Mouse (Mus musculus) urinary bladder, postnatal 25 days (tissue): ENCODE measurements around the gene Ipo13.

Experiments used
- DNase-seq: peaks from one replicate; pipeline ENCODE4 v3.0.0; 2022; ENCODE audit warnings: low spot score

The Ipo13 gene

DNA sequence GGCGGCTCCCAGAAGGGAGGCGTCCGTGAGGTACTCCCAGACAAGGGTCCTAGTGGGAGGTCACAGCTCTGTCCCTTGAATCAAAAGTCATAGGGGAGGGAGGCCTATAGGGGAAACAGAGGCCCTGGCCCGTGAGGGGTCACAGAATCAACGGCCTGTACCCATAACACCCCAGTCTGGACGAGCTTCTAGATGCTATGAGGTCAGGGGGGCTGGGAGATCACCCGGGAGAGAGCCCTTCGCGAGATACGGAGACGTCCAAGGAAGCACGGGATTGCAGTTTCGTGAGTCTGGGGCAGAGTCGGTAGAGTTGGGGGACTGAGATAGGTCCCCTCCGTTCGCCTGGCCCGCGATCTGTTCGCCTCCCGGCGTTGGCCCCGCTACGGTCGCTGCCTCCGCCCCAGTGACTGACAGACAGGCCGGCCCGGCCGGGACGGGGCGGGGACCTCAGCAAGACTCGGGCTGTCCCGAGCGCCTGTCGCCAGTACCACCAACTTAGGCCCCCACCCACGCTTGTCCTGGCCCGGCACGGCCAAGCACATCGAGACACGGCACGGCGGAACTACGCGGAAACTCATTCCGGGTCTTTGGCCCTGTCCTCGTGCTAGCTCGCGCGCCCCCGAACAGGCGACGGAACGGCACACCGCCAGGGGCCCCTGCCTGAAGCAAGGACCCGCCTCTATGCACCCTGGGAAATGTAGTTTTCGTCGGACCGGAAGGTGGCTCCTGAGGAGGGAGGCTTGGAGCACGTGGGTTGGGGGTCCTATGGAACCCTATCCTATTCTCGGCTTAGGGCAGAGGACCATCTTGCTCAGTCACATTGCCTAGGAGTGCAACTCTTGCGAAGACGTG lies at the start of gene Ipo13:
TSS of gene Ipo13 (minus strand) at position 409 of the 852 bp plus-strand sequence.
- DNase-seq = peak; percentile 91

DNA sequence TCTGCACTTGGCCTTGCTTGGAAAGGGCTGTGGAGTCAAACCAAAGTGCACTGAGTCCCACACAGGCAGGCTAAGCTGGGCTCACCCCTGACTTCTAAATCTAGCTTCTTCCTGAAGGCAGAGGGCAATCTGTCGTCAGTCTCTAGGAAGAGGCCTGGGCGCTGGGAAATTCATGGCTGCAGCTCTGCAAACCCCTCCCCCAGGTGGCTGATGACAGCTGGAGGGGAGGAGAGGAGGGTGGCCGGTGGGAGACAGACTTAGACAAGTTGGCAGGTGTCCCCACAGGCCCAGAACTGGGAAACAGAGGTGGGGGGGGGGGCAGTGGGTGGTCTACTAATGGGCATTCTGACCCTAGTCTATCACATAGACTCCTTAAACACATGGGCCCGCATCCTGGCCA lies 42.7 kb upstream of the Ipo13 start:
- no peak for DNase-seq

DNA sequence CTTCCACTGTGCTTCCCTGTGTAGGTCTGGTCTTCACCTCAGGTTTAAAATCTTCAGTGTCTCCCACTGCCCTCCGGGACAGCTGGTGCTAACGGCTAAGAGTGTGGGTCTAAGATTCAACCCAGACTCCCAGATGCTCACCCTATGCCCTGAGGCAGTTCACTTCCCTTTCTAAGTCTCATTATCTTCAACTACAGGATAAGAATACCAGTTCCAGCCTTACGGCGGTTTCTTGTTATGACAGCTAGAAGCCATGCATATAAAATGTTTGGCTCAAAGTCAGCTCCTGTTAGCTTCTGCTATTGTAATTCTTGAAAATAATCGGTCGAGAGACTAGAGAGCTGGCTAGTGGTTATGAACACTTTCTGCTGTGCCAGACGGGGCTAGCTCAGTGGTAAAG lies 32.7 kb upstream of the Ipo13 start:
- no peak for DNase-seq

DNA sequence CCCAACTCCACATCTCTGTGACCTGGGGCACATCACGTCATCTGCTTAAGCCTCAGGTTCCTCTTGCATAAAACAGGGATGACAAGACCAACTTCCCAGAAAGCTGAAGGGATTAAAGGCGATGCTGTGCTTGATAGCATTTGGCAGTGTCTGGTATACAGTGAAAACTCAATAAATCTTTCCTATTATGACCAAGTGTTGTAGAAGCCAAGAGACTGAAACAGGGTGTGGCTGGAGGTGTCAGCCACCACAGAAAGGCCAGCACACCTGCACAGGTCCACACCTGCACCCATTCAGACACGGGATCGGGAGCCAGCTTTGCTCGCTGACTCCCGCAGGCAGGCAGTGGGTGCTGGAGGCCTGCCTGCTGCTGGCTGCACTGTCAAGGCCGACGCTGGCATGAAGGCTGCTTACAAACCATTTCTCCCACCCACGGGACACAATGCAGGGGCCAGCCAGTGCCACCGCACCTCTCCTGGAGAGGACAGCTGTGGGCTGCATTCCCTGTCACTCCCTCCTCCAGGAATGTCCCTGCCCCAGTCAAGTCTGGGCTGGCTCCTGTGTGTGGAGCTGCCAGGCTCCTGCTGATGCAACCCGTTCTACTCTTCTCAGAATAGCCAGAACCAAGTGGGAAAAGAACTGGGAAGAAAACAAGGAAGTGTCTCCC lies 32.0 kb upstream of the Ipo13 start:
- no peak for DNase-seq

DNA sequence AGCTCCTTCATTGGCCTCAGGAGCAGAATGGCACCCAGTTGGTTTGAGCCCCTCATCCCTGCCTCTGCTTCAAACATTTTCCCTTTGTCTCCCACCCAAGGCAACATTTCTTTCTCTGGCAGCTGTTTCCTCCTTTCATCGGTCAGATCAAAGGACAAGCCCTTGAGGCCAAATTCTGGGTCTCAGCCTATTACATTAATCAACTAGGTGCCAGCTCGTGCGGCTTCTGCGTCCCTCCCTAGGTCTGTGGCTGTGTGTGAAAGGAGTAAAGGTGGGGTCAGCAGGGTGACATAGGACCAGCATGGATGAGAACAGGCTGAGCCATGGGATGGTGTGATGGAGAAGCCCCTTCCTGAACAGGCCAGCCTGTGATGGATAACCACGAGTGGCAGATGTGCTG lies 28.5 kb upstream of the Ipo13 start:
- no peak for DNase-seq

DNA sequence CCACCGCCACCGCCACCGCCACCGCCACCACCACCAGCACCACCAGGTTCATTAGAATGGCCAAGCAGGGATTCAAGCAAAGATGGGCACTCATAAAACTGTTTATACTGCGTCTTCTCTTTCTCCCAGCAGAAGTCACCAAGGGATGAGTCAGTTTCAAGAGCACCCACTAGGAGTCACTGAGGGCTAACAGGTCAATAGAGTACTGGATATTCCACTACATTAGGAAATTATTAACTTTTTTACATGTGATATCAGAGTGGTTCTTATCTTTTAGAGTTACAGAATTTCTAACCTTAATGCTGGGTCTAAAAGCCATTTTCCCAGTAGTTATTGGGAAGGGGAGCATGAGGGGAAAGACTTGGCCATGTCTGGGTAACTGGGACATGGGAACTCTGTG lies 22.2 kb upstream of the Ipo13 start:
- DNase-seq = no peak

DNA sequence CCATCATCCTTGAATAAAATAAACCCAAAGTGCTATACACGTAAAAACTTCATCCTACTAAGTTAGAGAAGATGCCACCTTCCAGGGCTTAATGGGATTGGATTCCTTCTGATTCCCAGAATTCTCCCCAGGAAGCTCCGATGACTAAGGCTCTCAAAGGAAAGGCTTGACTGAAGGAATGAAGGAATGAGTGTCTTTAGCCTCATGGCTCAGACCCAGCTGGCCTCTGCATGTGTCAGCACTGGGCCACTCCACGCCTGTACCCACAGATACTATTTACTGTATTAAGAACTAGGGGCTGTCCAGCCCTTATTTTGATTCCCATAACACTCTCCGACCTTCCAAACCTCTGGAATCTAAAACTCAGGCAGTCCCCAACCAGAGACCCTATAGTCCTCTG lies 19.3 kb upstream of the Ipo13 start:
- no peak for DNase-seq

DNA sequence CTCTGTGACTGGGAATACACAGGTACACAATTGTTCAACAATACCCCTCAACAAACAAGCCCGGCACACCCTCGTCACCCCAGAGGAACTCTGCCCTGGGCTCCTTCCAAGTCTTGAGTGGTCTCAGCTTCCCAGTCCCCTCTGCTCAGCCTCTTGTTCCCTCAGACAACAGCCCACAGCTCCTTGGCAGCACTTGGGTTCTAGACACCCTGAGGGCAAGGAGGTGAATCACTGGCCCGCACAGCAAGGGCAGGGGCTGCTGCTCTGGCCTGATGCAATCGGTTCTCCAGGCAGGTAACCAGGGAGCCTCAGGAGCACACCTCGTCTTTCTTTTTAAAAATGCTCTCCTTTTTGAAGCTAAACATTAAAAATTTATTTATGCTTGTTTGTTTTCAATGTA lies 18.4 kb upstream of the Ipo13 start:
- DNase-seq = no peak

DNA sequence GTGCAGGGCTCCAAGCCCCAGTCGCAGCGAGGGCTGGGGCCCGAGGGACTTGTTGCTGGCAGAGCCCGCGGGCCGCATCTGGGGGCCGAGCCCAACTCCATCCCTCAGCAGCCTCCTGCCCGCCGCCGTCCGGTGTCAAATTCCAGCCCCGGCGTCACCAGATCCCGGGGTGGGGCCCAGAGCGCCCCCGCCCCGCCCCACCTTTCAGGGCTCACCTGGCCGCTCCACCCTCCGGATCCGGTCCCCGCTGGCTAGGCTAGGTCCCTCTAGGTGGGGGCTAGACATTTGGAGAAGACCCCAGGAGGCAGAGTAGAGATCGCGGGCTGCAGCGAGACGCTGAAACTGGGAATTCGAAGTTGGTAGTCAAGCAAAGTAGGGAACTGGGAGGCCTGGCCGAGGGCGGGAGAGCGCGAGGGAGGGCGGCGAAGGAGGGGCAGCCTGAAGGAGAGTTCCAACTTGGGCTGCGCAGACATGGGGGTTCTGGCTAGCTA lies 14.6 kb upstream of the Ipo13 start, which contains the start of gene Artn:
TSS of gene Artn (minus strand) at position 373 of the 491 bp plus-strand sequence.
- peak; percentile 66 for DNase-seq

DNA sequence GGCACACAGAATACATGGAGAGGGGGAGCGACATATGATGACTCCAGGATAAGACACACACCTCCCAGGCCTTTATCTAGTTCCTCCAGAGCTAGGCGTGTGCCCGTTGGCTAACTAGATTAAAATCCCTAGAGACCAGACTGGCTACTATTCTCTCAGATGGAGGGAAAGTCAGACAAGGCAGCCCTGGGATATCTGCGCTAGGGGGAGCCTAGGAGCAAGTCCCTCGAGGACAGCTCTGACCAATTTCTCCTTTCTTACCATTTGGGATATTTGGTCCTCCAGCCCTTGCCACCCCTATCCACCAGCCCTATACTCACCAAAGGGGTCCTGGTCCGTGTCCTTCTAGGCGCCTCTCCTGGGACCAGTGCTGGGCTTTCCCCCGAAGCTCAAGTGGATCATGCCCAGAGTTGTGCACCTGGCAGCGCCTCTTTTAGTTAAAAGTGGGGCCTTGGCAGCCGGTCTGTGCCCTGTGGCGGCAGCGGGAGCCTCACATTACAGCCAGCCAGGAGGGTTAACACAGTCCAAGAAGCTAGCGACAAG lies 14.0 kb upstream of the Ipo13 start:
- DNase-seq = peak; percentile 66

DNA sequence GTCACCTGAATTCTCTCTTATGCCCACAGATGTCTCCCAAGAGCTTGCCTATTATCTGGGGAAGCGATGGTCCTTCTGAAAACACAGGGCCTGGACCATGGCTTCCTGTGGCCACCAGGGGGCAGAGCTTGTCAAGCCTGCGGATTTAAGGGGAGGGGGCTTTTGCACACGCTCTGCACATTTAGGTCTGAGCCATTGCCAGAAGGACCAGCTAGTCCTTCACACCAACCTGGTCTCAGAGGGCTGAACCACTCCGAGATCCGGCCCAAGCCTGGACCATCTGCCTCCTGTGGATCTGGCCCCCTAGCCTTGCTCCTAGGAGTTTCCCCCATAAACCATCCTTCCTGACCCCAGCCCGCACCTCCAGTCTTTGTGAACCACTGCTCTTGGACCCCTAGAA lies 13.4 kb upstream of the Ipo13 start:
- DNase-seq = no peak

DNA sequence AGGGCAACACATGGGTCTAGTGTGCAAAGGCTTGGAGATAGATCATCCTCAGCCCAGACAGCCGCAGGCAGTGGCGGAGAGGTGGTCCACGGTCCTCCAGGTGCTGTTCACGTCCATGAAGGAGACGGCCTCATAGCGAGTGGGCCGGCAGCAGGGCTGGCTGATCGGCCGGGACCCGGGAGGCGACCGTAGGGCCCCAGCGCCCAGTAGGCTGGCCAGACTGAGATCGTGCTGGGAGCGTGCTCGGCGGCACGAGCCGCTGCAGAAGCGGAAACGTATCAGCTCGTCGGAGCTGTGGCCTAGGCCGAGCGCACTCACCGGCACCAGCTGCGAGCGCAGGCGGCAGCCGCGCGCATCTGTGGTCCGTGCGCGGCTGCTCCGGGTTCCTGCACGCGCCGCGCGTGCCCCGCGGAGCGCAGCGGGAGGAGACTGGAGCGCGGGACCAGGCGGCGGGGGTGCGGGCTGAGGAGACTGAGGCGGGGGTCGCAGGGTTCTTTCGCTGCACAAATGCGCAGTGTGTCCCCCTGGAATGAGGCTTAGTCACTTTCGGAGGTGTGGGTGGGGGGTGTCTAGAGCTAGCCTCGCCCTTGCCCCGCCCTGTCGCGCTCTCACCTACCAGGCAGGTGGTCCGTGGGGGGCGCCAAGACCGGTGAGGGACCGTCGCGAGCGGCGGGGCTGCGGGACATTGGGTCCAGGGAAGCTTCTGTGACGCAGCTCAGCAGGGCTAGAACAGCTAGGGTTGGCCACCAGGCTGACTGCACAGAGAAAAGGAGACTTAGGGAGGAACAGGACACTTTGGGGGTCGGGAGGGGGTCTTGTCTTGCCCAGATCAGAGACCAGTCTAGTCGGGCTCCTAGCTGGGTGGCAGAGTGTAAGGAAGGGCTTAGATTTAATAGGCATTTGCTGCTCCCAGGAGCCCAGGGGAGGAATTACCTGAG lies 12.0 kb upstream of the Ipo13 start:
- DNase-seq = no peak

DNA sequence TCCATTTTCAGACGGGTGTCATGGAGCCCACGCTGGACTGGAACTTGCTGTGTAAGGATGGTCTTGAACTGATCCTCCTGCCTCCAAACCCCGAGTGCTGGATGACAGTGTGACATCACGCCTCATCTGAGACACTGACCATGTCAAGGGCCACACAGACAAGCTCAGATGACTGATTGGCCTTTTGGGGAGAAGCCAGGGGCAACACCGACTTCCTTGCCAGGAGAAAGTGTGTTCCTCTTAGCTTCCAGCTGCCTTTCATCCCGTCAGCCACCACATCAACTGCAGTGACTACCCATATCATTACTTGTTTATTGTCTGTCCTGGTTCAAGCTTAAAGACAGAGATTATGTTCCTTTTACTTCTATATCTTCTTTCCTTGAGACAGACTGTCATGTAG lies 10.1 kb upstream of the Ipo13 start:
- DNase-seq = no peak

DNA sequence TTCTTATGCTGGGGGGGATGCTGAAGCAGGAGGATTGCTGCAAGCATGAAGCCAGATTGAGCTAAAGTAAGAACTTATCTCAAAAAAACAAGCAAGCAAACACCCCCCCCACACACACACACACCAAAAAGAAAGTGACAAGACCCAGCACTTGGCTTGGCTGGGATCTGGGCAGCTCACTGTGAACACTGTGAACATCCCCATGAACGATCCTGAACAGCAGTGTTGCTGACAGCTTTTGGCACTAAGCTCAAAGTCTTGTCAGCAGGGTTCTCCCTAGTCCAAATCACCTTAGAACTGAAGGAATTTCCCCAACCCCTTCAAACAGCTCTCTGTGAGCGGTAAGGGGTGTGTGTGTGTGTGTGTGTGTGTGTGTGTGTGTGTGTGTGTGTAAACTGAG lies 8.7 kb upstream of the Ipo13 start:
- no peak for DNase-seq

DNA sequence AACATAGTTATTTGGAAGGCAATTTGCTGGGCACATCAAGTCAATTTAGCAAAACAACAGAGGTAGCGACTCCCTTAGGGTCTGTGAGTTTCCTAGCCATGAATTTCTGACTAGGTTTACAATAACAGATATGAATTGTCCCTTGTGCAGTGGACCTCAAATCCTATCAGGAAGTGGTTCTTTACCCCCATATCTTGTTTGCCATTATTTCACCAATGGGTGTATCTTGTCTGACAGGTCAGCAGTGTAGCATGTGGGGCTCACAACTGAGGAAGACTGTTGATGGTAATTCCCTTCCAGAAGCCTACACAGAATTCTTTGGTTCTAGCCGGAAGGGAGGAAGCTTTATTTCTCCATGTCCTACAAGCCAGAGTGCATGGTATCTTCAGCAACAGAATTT lies 6.6 kb upstream of the Ipo13 start:
- DNase-seq = no peak

DNA sequence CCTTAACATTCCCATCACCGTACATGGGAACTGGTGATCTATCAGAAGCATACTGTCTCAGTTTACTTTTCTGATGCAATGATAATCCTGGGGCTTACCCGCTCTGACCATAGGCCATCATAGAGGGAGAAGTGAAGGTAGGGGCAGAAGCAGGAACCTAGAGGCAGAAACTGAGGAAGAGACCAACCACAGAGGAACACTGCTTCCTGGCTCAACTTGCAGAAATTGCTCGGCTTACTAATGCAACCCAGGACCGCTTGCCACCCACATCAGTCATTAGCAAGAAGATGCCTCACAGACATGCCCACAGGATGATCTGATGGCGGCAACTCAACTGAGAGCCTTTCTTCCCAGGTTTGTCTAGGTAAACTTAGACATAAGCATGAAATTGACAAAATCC lies 4.0 kb upstream of the Ipo13 start:
- DNase-seq = no peak

DNA sequence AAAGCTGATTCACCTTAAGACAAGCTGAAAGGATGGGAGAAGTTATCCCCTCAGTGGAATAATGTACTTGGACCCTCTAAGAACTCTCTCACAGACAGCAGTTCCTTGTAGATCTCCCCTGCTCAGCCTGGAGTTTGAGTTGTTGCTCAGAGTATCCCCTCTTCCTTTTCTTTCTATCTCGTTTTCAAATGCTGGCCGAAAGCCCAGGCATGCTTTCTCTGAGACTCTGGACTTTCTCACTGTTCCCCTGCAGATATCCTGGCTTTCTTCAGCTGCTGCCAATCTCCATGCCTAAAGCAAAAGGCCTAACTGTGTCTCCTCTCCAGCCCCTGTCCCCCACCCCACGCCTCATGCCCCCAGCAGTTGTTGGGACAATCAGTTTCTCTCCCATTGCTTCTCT lies 3.5 kb upstream of the Ipo13 start:
- no peak for DNase-seq

DNA sequence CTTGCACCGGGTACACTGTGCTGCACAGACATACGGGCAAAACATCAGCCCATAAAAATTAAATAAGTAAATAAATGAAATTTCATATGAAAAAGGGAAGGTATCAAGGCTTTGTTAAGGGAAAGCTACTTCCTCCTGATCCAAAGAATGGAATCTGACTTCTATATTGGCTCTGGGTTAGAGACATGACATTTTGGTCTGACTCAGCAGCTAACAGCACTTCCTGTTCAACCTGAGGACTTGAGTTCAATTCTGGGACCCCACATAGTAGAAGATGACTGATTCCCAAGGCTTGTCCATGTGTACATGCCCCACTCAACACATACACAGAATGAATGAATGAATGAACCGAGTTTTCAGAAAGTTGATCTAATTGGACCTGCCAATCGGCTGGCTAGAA lies 3.0 kb upstream of the Ipo13 start:
- no peak for DNase-seq

DNA sequence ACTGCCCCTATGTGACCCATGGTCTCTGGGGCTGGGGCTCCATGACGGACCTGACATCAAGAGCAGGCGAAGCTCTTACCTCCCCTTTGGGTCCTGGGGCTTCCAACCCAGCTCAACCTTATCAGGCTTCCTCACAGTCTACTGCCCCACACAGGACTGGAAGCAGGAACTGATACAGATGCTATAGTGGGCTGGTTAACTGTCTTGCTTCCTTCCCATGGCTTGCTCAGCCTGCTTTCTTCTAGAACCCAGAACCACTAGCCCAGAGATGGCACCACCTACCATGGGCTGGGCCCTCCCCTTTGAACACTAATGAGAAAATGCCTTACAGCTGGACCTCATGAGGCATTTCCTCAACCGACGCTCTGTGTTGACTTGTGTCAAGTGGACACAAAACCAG lies 2.6 kb upstream of the Ipo13 start:
- DNase-seq = no peak

DNA sequence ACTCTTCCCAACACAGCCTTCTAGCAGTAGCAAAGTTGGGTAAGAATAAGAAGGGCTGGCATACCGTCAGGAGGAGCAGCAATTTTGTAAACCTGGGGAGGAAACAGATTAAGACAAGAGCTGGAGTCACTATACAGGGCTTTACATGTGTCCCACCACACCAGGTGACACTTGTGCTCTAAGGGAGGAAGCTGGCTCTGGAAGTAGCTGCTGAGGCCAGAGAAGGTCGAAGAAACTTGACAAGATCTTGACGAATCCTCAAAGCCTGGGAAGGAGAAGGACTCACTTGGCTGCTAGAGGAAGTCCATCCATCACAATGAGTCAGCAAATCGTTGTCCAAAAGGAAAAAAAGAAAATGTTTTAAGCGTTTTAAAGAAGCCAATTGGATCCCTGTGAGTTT lies 1.6 kb upstream of the Ipo13 start:
- no peak for DNase-seq

DNA sequence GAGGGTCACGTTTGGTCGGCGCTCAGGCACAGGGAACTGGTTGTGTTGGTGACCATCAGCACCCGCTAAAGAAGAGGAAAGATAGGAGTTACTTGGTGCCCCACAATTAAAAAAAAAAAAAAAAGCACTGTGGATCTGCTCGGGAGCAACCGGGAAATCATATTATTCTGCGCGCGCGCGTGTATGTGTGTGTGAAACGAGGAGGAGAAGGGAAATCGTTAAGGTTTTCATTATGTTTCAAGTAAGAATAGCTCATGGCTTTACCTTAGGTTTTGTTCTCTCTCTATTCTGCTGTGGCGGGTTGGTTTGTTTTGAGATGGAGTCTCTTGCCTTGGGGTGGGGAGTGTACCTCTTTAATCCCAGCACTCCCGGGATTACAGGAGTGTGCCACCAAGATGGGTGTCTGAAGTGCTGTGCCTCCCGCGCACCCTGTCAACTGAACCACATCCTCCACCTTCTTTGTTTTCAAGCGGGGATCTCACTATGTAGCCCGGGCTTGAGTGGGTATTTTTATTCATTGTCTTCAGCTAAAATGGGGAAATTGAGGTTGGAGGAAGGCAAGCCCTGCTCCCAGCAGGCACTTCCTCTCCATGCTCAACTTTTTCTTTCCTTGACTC lies 798 bp upstream of the Ipo13 start:
- DNase-seq = no peak

DNA sequence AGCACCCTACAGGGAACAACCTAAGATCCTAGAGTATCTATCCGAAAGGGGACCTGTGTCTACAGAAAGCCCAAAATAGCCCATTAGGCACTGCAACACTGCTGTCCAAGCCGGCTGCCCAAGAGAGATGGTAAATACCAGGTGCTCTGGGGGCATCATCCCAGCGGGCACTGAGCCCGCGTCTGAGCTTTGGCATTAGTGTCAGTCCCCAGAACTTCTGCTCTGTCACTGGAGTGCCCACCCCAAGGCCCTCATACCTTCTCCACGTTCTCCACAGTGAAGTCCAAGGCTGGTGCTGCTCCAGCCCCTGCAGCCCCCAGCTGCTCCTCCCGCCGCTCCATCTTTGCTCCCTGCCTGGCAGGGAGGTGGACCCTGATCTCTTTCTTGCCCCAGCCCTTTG lies 768 bp downstream of the Ipo13 start:
- no peak for DNase-seq
